Mouse (Mus musculus) thymus, adult 2 months (tissue): ENCODE data around the gene Chp1. TPM values are rescaled to one million over a fixed set of nuclear protein-coding genes. Genes with fewer than 3 reads are reported as not detected.

ENCODE experiments used
- DNase-seq: peaks from one replicate; pipeline ENCODE4 v3.0.0; 2021
- H3K27ac ChIP-seq: fragments of 200-500 bp; 2 replicates; pipeline ENCODE4 v1.5.1; 2012; ENCODE audit warnings: low read length, control low read depth; ENCODE audit not compliant: control insufficient read depth, insufficient read depth
- H3K27me3 ChIP-seq: fragments of 200-500 bp; 2 replicates; pipeline ENCODE4 v1.6.1; 2012; ENCODE audit warnings: mild to moderate bottlenecking, low read length, moderate library complexity, mixed read lengths; ENCODE audit not compliant: control insufficient read depth, insufficient read depth
- H3K36me3 ChIP-seq: fragments of 200-500 bp; 2 replicates; pipeline ENCODE4 v1.6.1; 2012; ENCODE audit warnings: mild to moderate bottlenecking, low read length, moderate library complexity; ENCODE audit not compliant: control insufficient read depth, insufficient read depth
- H3K4me1 ChIP-seq: fragments of 200-500 bp; replicated peaks from 2 replicates; pipeline ENCODE4 v1.6.1; 2012; ENCODE audit warnings: low read length; ENCODE audit not compliant: control insufficient read depth, insufficient read depth
- H3K4me3 ChIP-seq: fragments of 200-500 bp; 2 replicates; pipeline ENCODE4 v1.5.1; 2012; ENCODE audit warnings: mild to moderate bottlenecking, low read length, control low read depth, moderate library complexity; ENCODE audit not compliant: control insufficient read depth, insufficient read depth
- CTCF ChIP-seq: fragments of 200-500 bp; IDR thresholded peaks from 2 replicates; pipeline ENCODE4 v1.5.1; 2012; ENCODE audit warnings: mild to moderate bottlenecking, control low read depth, low read length, moderate library complexity, borderline replicate concordance; ENCODE audit not compliant: control insufficient read depth, poor library complexity, insufficient read depth; ENCODE audit errors: extremely low read depth
- POLR2A ChIP-seq: fragments of 200-500 bp; IDR thresholded peaks from 2 replicates; pipeline ENCODE4 v1.6.1; 2012; ENCODE audit warnings: mild to moderate bottlenecking, low read length, control low read depth, moderate library complexity; ENCODE audit not compliant: control insufficient read depth, poor library complexity, insufficient read depth; ENCODE audit errors: extremely low read depth
- WGBS: fragments of 180-500 bp; shearing (Covaris S2); methylation state at CpG from one replicate; pipeline ENCODE4 v1.1.7; 2018; 5-methylcytosine and 5-hydroxymethylcytosine counted together
- polyA plus RNA-seq: library from polyadenylated mRNA; depleted of rRNA; stranded (reverse); fragments of >200 nt; gene quantifications from 2 replicates; pipeline ENCODE4 v1.2.3, GENCODE M21; 2012

Gene Chp1
- polyA plus RNA-seq, 1 experiment, result 78.5 TPM

- WGBS, result 78% methylated on average over 8 of the region's 8 CpGs
- H3K36me3 ChIP-seq, result no peaks in the 10 kb centered on the region
- H3K4me3 ChIP-seq, result no peak overlapping the region
- no peaks in the 10 kb centered on the region for H3K27me3 ChIP-seq
- no peaks in the 10 kb centered on the region for H3K4me1 ChIP-seq
- no peak for DNase-seq
- H3K27ac ChIP-seq, result no peak overlapping the region
- no peak for TF ChIP-seq CTCF
- no peak for TF ChIP-seq POLR2A
These were observed 36.8 kb downstream of the Chp1 start for GRCm38 (mm10) chr2:119584282-119584681.

GRCm38 (mm10) chr2:119587383-119587782 is 39.9 kb downstream of the Chp1 start:
- no peak overlapping the region for H3K4me3 ChIP-seq
- no peaks in the 10 kb centered on the region for H3K36me3 ChIP-seq
- no peaks in the 10 kb centered on the region for H3K27me3 ChIP-seq
- no peak overlapping the region for H3K27ac ChIP-seq
- DNase-seq, result peak; percentile 75
- WGBS, result 30% methylated on average over 4 of the region's 4 CpGs
- H3K4me1 ChIP-seq, result no peaks in the 10 kb centered on the region
- no peak for TF ChIP-seq POLR2A
- peak; percentile 53; the same call in 1 of the 2 replicates for TF ChIP-seq CTCF

GRCm38 (mm10) chr2:119591247-119591646 is 43.8 kb downstream of the Chp1 start:
- Histone ChIP-seq H3K4me1 (no peaks in the 10 kb centered on the region), H3K36me3 (no peaks in the 10 kb centered on the region; the same call in 1 of the 2 replicates), H3K4me3 (no peak overlapping the region), H3K27ac (no peak overlapping the region), H3K27me3 (no peaks in the 10 kb centered on the region)
- no peak for DNase-seq
- WGBS, result 94% methylated on average over 3 of the region's 3 CpGs
- TF ChIP-seq POLR2A, result no peak
- TF ChIP-seq CTCF, result no peak

- peaks cover 16% of the 10 kb centered on the region for H3K36me3 ChIP-seq
- WGBS, result 22% methylated on average over 7 of the region's 7 CpGs
- no peak for DNase-seq
- TF ChIP-seq CTCF (no peak), POLR2A (no peak)
- no peak overlapping the region for H3K4me3 ChIP-seq
- H3K27ac ChIP-seq, result no peak overlapping the region
- H3K27me3 ChIP-seq, result no peaks in the 10 kb centered on the region
- H3K4me1 ChIP-seq, result no peaks in the 10 kb centered on the region
These were observed 46.2 kb downstream of the Chp1 start for GRCm38 (mm10) chr2:119593765-119594112.

GRCm38 (mm10) chr2:119594113-119594981 is 46.9 kb downstream of the Chp1 start:
- under 1% methylated on average over 61 of the region's 61 CpGs for WGBS
- Histone ChIP-seq H3K4me1 (no peaks in the 10 kb centered on the region), H3K27ac (no peak overlapping the region), H3K4me3 (peak overlapping the region; percentile 97), H3K27me3 (no peaks in the 10 kb centered on the region), H3K36me3 (peaks cover 20% of the 10 kb centered on the region)
- peak; percentile 96 for DNase-seq
- TF ChIP-seq POLR2A (peak; percentile 90), CTCF (peak; percentile 11; the same call in 1 of the 2 replicates)

GRCm38 (mm10) chr2:119595308-119595707 is 47.8 kb downstream of the Chp1 start:
- peaks cover 30% of the 10 kb centered on the region for H3K36me3 ChIP-seq
- no peak for DNase-seq
- TF ChIP-seq POLR2A (no peak), CTCF (no peak)
- 18% methylated on average over 4 of the region's 4 CpGs for WGBS
- no peaks in the 10 kb centered on the region for H3K4me1 ChIP-seq
- H3K27me3 ChIP-seq, result no peaks in the 10 kb centered on the region
- H3K27ac ChIP-seq, result no peak overlapping the region
- no peak overlapping the region for H3K4me3 ChIP-seq
